Comparison of ENCODE assay signal across 9 mouse cellular contexts in genomic region chr12:113142021-113142975, GRCm38 (mm10). TPM values are rescaled to one million over a fixed set of nuclear protein-coding genes. Genes with fewer than 3 reads are reported as not detected.
DNase-seq lines count a peak whose midpoint lies in the region; ATAC-seq and TF ChIP-seq lines count a peak whose summit lies in the region.
"Had no signal": no experiment of that assay in that cellular context is flagged by ENCODE, and none has a peak within 500 bp of the region (broad histone marks: within the 10 kb centered on the region; RNA-seq: fewer than 3 reads in every experiment).

No protein-coding gene starts in this region.

- peak; percentile 84 for DNase-seq in adrenal gland, postnatal 14 days
- DNase-seq in forebrain, postnatal 0 days = peak; percentile 59
- DNase-seq in layer of hippocampus, postnatal 14 days (ENCODE audit: low spot score in 2 of 2) = peak; percentile 65 to 81
- peak; percentile 90 to 94 for DNase-seq in lung, postnatal 4 days
- peak; percentile 67 to 75 for DNase-seq in urinary bladder, postnatal 4 days (ENCODE audit: low spot score in 2 of 2)
- no peak for DNase-seq in cerebellum, adult 9-10 months

- H3K4me2 ChIP-seq in forebrain, postnatal 0 days (ENCODE audit: low read depth) = peak overlapping the region; percentile 61
- H3K4me2 ChIP-seq in hindbrain, embryonic 12.5 days (replicated peaks) = peak overlapping the region; percentile 72

- H3K9me3 ChIP-seq in E14TG2a.4 (ENCODE audit: low read length) = no peaks in the 10 kb centered on the region
- H3K9me3 ChIP-seq in forebrain, postnatal 0 days (ENCODE audit: low read length) = no peaks in the 10 kb centered on the region
- no peaks in the 10 kb centered on the region for H3K9me3 ChIP-seq in hindbrain, embryonic 12.5 days (replicated peaks)

- H3K27me3 ChIP-seq in E14TG2a.4 (ENCODE audit: insufficient read depth, low read length) = peaks cover 28% of the 10 kb centered on the region
- no peaks in the 10 kb centered on the region for H3K27me3 ChIP-seq in forebrain, postnatal 0 days (ENCODE audit: insufficient read depth, low read length)
- H3K27me3 ChIP-seq in hindbrain, embryonic 12.5 days = peaks cover 19% of the 10 kb centered on the region; the same call in 1 of the 2 replicates

- H3K27ac ChIP-seq in forebrain, postnatal 0 days (ENCODE audit: low read depth, low read length) = peak overlapping the region; percentile 92
- H3K27ac ChIP-seq in hindbrain, embryonic 12.5 days = peak overlapping the region; percentile 52

- H3K9ac ChIP-seq in forebrain, postnatal 0 days = peak overlapping the region; percentile 77
- peak overlapping the region; percentile 66 for H3K9ac ChIP-seq in hindbrain, embryonic 12.5 days

- ATAC-seq in forebrain, postnatal 0 days = no peak; the same call in 1 of the 2 replicates
- no peak for ATAC-seq in hindbrain, embryonic 12.5 days (ENCODE audit: low FRiP score)

- peaks cover 82% of the 10 kb centered on the region for H3K4me1 ChIP-seq in E14TG2a.4 (replicated peaks; ENCODE audit: low read depth, low read length)
- peaks cover 29% of the 10 kb centered on the region for H3K4me1 ChIP-seq in forebrain, postnatal 0 days (ENCODE audit: insufficient read depth)
- H3K4me1 ChIP-seq in hindbrain, embryonic 12.5 days = peaks cover 58% of the 10 kb centered on the region

- peaks cover 51% of the 10 kb centered on the region for H3K36me3 ChIP-seq in E14TG2a.4 (ENCODE audit: insufficient read depth, low read length)
- H3K36me3 ChIP-seq in forebrain, postnatal 0 days (ENCODE audit: insufficient read depth) = peaks cover 31% of the 10 kb centered on the region
- peaks cover 33% of the 10 kb centered on the region for H3K36me3 ChIP-seq in hindbrain, embryonic 12.5 days

- 17% methylated on average over 15 of the region's 15 CpGs for WGBS in forebrain, postnatal 0 days
- 22% methylated on average over 15 of the region's 15 CpGs for WGBS in hindbrain, embryonic 12.5 days

- peak overlapping the region; percentile 90 for H3K4me3 ChIP-seq in E14TG2a.4 (replicated peaks; ENCODE audit: low read length)
- peak overlapping the region; percentile 66 for H3K4me3 ChIP-seq in forebrain, postnatal 0 days (ENCODE audit: low read depth, low read length)
- H3K4me3 ChIP-seq in hindbrain, embryonic 12.5 days = peak overlapping the region; percentile 64

- no peak for TF ChIP-seq CTCF in E14TG2a.4 (conservative IDR thresholded peaks at IDR 0.05; ENCODE audit: low read length)
- no peak for TF ChIP-seq CTCF in forebrain, postnatal 0 days (IDR thresholded peaks at IDR 0.05; ENCODE audit: low read depth)

RNA-seq across cellular contexts. Expression of gene Crip2, which starts 2.3 kb away (rescaled TPM):
- total RNA-seq in adrenal gland, postnatal 14 days (2021) = 152 and 174 TPM in 2 replicates
- 191 and 198 TPM in 2 replicates for total RNA-seq in forebrain, postnatal 0 days (2014; rRNA removed)
- polyA plus RNA-seq in forebrain, postnatal 0 days (2015; fragmentation: Nextera tagmentation; extraction: Ambion mirVana) = 533 and 584 TPM in 2 replicates
- polyA plus RNA-seq in hindbrain, embryonic 12.5 days (2016; fragmentation: Nextera tagmentation; extraction: Ambion mirVana) = 217 and 245 TPM in 2 replicates
- total RNA-seq in layer of hippocampus, postnatal 14 days (2021) = 100 to 1,000 TPM; 118 TPM

RNA-seq across cellular contexts. Expression of gene Crip1, which starts 3.8 kb away (rescaled TPM):
- total RNA-seq in adrenal gland, postnatal 14 days (2021) = 79.4 and 132 TPM in 2 replicates
- 8.3 and 16.1 TPM in 2 replicates for total RNA-seq in forebrain, postnatal 0 days (2014; rRNA removed)
- 28.9 and 47.1 TPM in 2 replicates for polyA plus RNA-seq in forebrain, postnatal 0 days (2015; fragmentation: Nextera tagmentation; extraction: Ambion mirVana)
- polyA plus RNA-seq in hindbrain, embryonic 12.5 days (2016; fragmentation: Nextera tagmentation; extraction: Ambion mirVana) = 84.5 and 90.8 TPM in 2 replicates
- total RNA-seq in layer of hippocampus, postnatal 14 days (2021) = 10 to 100 TPM in 1 of 2 experiments, 1 to 10 TPM in 1; 9.2 to 19.5 TPM

RNA-seq across cellular contexts. Expression of gene Tedc1, which starts 13.9 kb away (rescaled TPM):
- total RNA-seq in adrenal gland, postnatal 14 days (2021) = 3.1 and 3.7 TPM in 2 replicates
- total RNA-seq in forebrain, postnatal 0 days (2014; rRNA removed) = 7.8 and 8.6 TPM in 2 replicates
- polyA plus RNA-seq in forebrain, postnatal 0 days (2015; fragmentation: Nextera tagmentation; extraction: Ambion mirVana) = 7.6 and 10.0 TPM in 2 replicates
- polyA plus RNA-seq in hindbrain, embryonic 12.5 days (2016; fragmentation: Nextera tagmentation; extraction: Ambion mirVana) = 34.1 and 38.5 TPM in 2 replicates
- 1 to 10 TPM; 2.3 to 2.7 TPM for total RNA-seq in layer of hippocampus, postnatal 14 days (2021)

RNA-seq across cellular contexts. Expression of gene Tmem121, which starts 43.4 kb away (rescaled TPM):
- total RNA-seq in adrenal gland, postnatal 14 days (2021) = 3.4 and 4.7 TPM in 2 replicates
- 71.8 and 75.6 TPM in 2 replicates for total RNA-seq in forebrain, postnatal 0 days (2014; rRNA removed)
- polyA plus RNA-seq in forebrain, postnatal 0 days (2015; fragmentation: Nextera tagmentation; extraction: Ambion mirVana) = 59.3 and 66.7 TPM in 2 replicates
- polyA plus RNA-seq in hindbrain, embryonic 12.5 days (2016; fragmentation: Nextera tagmentation; extraction: Ambion mirVana) = 22.9 and 23.2 TPM in 2 replicates
- 10 to 100 TPM; 23.2 to 24.0 TPM for total RNA-seq in layer of hippocampus, postnatal 14 days (2021)
- total RNA-seq: neutrophil, adult 5-6 weeks had no signal

RNA-seq across cellular contexts. Expression of gene Mta1, which starts 44.2 kb away (rescaled TPM):
- 83.7 and 94.0 TPM in 2 replicates for total RNA-seq in adrenal gland, postnatal 14 days (2021)
- 49.2 and 59.3 TPM in 2 replicates for total RNA-seq in forebrain, postnatal 0 days (2014; rRNA removed)
- 13.6 and 13.8 TPM in 2 replicates for polyA plus RNA-seq in forebrain, postnatal 0 days (2015; fragmentation: Nextera tagmentation; extraction: Ambion mirVana)
- 16.9 and 18.9 TPM in 2 replicates for polyA plus RNA-seq in hindbrain, embryonic 12.5 days (2016; fragmentation: Nextera tagmentation; extraction: Ambion mirVana)
- 10 to 100 TPM; 84.2 to 85.2 TPM for total RNA-seq in layer of hippocampus, postnatal 14 days (2021)
